Mouse (Mus musculus): Measurements from ENCODE around the gene Cnga2. TPM values are rescaled to one million over a fixed set of nuclear protein-coding genes. Genes with fewer than 3 reads are reported as not detected.
"Not testable (repeated sequence)": the region's sequence is repeated elsewhere in the genome, so short reads cannot be mapped to it uniquely, and the experiment has no call there.

Gene Cnga2
- total RNA-seq (2021): not detected
- long read RNA-seq, experiment 1: 0 reads
- long read RNA-seq, experiment 2: 0 reads

- no peak for DNase-seq
- intact Hi-C loops (cut with DNase I): no loop called here
- TF ChIP-seq CTCF (IDR thresholded peaks at IDR 0.05): no peak
- Histone ChIP-seq H3K4me3 (no peak within 1 kb of the TSS), H3K27ac (no peak within 1 kb of the TSS)
Observed at GRCm38 (mm10) chrX:71991549-71991948, at the start of gene Cnga2. Cnga2 (plus strand) TSS chrX:71991849.

GRCm38 (mm10) chrX:71946631-71947030, 45.0 kb upstream of the Cnga2 start:
- DNase-seq: peak; percentile 37
- intact Hi-C loops (cut with DNase I): loop anchor here (1.0 to 10.0 kb wide), 2 partner anchors 132 to 298 kb away; partner anchors contain the start of gene Vma21
- TF ChIP-seq CTCF (IDR thresholded peaks at IDR 0.05): peak; percentile 74
- Histone ChIP-seq H3K4me3 (no peak overlapping the region), H3K27ac (no peak overlapping the region)

- no peak for DNase-seq
- intact Hi-C loops (cut with DNase I): no loop called here
- Histone ChIP-seq H3K27ac (no peak overlapping the region), H3K4me3 (no peak overlapping the region)
- TF ChIP-seq CTCF (IDR thresholded peaks at IDR 0.05): no peak
Observed at GRCm38 (mm10) chrX:71958366-71958765, 33.3 kb upstream of the Cnga2 start.

GRCm38 (mm10) chrX:71962073-71963051, 29.3 kb upstream of the Cnga2 start, which contains the start of gene Prrg3:
Prrg3 (plus strand) TSS chrX:71962624.
- peak; percentile 64 for DNase-seq
- TF ChIP-seq CTCF (IDR thresholded peaks at IDR 0.05): no peak
- peak within 1 kb of the TSS; percentile 76 for H3K4me3 ChIP-seq
- intact Hi-C loops (cut with DNase I): no loop called here
- peak within 1 kb of the TSS; percentile 80 for H3K27ac ChIP-seq

- no peak for TF ChIP-seq CTCF (IDR thresholded peaks at IDR 0.05)
- intact Hi-C loops (cut with DNase I): no loop called here
- DNase-seq: no peak
- peak overlapping the region; percentile 80 for H3K27ac ChIP-seq
- H3K4me3 ChIP-seq: peak overlapping the region; percentile 76
Observed at GRCm38 (mm10) chrX:71963275-71963912, 28.3 kb upstream of the Cnga2 start.

GRCm38 (mm10) chrX:71968216-71968615, 23.4 kb upstream of the Cnga2 start:
- Histone ChIP-seq H3K27ac (no peak overlapping the region), H3K4me3 (no peak overlapping the region)
- intact Hi-C loops (cut with DNase I): no loop called here
- no peak for TF ChIP-seq CTCF (IDR thresholded peaks at IDR 0.05)
- no peak for DNase-seq

GRCm38 (mm10) chrX:71968816-71969215, 22.8 kb upstream of the Cnga2 start:
- DNase-seq: no peak
- TF ChIP-seq CTCF (IDR thresholded peaks at IDR 0.05): no peak
- intact Hi-C loops (cut with DNase I): no loop called here
- Histone ChIP-seq H3K4me3 (no peak overlapping the region), H3K27ac (no peak overlapping the region)

GRCm38 (mm10) chrX:71971325-71971724, 20.3 kb upstream of the Cnga2 start:
- intact Hi-C loops (cut with DNase I): no loop called here
- no peak for DNase-seq
- no peak for TF ChIP-seq CTCF (IDR thresholded peaks at IDR 0.05)
- Histone ChIP-seq H3K27ac (no peak overlapping the region), H3K4me3 (no peak overlapping the region)

GRCm38 (mm10) chrX:71972686-71973085, 19.0 kb upstream of the Cnga2 start, which contains the start of gene Fate1:
Fate1 (plus strand) TSS chrX:71972986.
- TF ChIP-seq CTCF (IDR thresholded peaks at IDR 0.05): no peak
- Histone ChIP-seq H3K4me3 (no peak within 1 kb of the TSS), H3K27ac (no peak within 1 kb of the TSS)
- DNase-seq: no peak
- intact Hi-C loops (cut with DNase I): no loop called here

GRCm38 (mm10) chrX:71977681-71978080, 14.0 kb upstream of the Cnga2 start:
- intact Hi-C loops (cut with DNase I); DNase-seq; H3K4me3 ChIP-seq; H3K27ac ChIP-seq: not testable (repeated sequence)

- Histone ChIP-seq H3K4me3 (no peak overlapping the region), H3K27ac (no peak overlapping the region)
- DNase-seq: no peak
- TF ChIP-seq CTCF (IDR thresholded peaks at IDR 0.05): no peak
- intact Hi-C loops (cut with DNase I): no loop called here
Observed at GRCm38 (mm10) chrX:71980443-71980842, 11.2 kb upstream of the Cnga2 start.

- intact Hi-C loops (cut with DNase I): no loop called here
- DNase-seq: no peak
- Histone ChIP-seq H3K27ac (no peak overlapping the region), H3K4me3 (no peak overlapping the region)
- TF ChIP-seq CTCF (IDR thresholded peaks at IDR 0.05): no peak
Observed at GRCm38 (mm10) chrX:71981322-71981721, 10.3 kb upstream of the Cnga2 start.

- H3K4me3 ChIP-seq: no peak overlapping the region
- H3K27ac ChIP-seq: no peak overlapping the region
- intact Hi-C loops (cut with DNase I): no loop called here
- TF ChIP-seq CTCF (IDR thresholded peaks at IDR 0.05): no peak
- DNase-seq: no peak
Observed at GRCm38 (mm10) chrX:71983205-71983604, 8.4 kb upstream of the Cnga2 start.

All from gastrocnemius, adult 2 months (tissue).